Mouse (Mus musculus) gonadal fat pad, adult 2 months (tissue): Measurements from ENCODE around the gene Tomm70a. TPM values are rescaled to one million over a fixed set of nuclear protein-coding genes. Genes with fewer than 3 reads are reported as not detected.
"Not testable (repeated sequence)": the region's sequence is repeated elsewhere in the genome, so short reads cannot be mapped to it uniquely, and the experiment has no call there.

Source experiments
- DNase-seq: peaks from one replicate; pipeline ENCODE4 v3.0.0-alpha.2; 2012; ENCODE audit warnings: low read depth
- polyA plus RNA-seq: library from polyadenylated mRNA; depleted of rRNA; stranded (reverse); fragments of >200 nt; gene quantifications from 2 replicates; pipeline ENCODE4 v1.2.3, GENCODE M21; 2012

The Tomm70a gene
- polyA plus RNA-seq, 1 experiment, result 13.0 TPM

GRCm38 (mm10) chr16:57144741-57145140, 23.2 kb downstream of the Tomm70a start:
- DNase-seq, result no peak

- DNase-seq, result no peak
Measured at GRCm38 (mm10) chr16:57151437-57151836, 29.9 kb downstream of the Tomm70a start.

DNA sequence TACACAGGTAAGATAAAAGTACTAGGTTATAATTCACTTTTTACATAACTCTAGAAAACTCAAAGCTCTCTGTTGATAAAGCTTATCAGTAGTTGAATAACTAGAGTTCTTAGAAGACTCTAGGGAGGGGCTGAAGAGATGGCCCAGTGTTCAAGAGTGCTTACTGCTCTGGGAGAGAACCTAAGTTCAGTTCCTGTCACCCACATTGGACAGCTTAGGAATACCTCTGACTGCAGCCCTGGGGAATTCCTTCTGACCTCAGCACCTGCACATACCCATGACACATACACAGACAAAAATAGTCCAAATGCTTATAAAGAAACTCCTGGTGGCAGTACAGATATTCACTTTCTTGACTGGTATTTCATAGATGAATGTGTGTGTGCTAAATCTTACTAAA, 34.4 kb downstream of the Tomm70a start:
- DNase-seq, result no peak

DNA sequence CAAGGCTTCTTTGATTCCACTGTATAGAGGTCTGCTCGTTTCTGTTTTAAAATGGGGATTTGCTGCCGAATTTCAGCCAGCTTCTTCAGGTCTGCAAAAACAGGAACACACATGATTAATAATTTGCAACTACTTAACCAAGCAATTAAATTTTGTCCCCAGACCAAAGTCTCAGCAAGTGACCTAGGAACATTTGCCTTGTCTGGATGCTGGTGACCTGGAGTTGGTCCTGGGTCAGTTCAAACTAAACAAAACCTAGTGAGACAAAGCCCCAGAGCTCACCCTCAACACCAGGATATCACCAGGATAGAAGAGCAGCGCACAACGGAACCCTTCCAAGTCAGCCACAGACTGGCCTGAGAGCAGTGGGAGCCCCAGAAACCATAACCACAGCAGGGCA, 35.6 kb downstream of the Tomm70a start:
- no peak for DNase-seq

DNA sequence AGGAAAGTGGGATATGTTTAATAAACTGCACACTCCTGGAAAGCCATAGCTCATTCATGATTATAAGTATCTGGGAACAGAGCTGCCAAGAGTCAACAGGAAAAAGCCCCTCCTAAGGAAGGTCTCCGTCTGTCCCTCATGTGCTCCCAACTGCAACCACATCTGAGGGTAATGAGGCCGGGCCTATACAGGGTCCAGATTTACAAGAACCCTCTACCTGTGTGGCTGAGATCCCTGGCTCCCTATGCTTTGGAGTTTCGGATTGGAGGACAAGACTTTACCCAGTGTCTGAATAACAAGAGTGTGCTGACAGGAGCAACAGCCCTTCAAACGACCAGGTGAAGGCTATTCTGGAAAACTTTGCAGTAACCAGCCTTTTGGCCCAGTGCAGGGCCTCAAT, 36.2 kb downstream of the Tomm70a start:
- DNase-seq, result no peak

DNA sequence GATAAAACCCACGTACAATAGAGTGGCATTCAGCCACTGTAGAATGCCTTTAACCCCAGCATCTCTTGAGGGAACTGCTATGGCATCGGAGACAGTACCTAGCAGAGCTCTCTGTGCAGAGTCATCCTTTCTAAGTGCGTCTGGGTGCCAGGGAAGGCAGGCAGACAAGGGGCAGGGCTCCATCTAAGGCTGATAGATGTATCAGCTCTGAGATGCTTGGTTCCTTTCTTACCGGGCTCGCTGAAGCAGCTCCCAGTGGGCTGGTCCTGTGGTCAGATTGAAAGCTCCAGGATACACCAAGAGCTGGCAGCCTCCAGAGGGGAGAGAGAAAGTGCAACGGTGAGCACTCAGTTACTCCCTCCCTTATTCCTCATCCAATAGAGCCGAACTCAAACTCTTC, 38.3 kb downstream of the Tomm70a start:
- DNase-seq, result no peak

- no peak for DNase-seq
Measured at GRCm38 (mm10) chr16:57162841-57163240, 41.3 kb downstream of the Tomm70a start.

DNA sequence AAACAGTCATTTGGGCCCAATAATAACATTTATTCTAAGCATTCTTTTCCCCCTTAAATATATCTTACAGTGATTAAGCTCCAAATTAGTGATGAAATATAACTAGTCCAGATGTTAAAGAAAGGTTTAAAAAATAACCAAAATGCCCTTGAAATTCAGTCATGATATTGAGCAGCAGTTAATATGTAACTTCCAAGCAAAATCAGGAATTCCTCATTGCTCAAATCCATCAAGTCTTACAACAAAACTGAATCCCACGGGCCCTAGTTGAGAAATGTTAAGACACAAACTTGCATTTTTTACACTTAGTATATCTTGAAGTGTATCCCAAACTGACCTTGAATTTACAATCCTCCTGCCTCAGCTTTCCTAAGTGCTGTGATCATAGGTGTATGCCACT, 42.2 kb downstream of the Tomm70a start:
- no peak for DNase-seq

DNA sequence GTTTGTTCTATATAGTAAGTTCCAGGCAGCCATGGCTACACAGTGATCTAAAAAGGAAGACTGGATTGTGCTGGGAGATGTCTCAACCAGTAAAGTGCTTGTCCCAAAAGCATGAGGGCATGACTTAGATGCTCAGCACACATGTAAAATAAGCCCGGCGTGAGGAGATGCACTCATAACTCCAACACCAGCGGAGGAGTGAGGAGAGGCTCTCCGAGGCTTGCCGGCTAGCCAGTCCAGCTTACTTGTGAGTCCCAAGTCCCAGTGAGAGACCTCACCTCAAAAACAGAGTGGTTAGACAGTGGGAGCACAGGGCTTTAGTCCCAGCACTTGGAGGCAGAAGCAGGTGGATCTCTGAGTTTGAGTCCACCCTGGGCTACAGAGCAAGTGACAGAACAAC, 43.7 kb downstream of the Tomm70a start:
- no peak for DNase-seq

GRCm38 (mm10) chr16:57166086-57166485, 44.6 kb downstream of the Tomm70a start:
- DNase-seq, result no peak

- no peak for DNase-seq
Measured at GRCm38 (mm10) chr16:57166611-57167513, 45.4 kb downstream of the Tomm70a start, which contains the start of gene Nit2. Nit2 (minus strand) TSS chr16:57167341.

DNA sequence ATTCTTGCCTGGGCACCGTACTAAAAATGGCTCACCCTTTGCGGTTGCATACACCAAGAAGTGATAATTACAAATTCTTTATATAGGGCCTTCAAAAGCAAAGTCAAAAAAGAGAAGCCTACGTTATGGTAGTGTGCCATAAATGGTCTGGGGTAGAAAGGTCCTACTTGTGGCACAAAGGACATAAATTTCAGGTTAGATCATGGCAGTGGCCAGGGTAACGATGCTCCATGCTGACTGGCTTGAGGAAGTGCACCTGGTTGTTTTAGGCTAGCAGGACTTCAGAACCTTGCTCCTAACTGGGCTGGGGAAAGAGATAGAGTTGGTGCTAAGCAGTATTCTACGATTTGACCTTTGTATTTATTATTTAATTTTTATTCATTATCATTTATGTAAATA, 46.0 kb downstream of the Tomm70a start:
- no peak for DNase-seq

- DNase-seq, result no peak
Measured at GRCm38 (mm10) chr16:57168236-57168635, 46.7 kb downstream of the Tomm70a start.

DNA sequence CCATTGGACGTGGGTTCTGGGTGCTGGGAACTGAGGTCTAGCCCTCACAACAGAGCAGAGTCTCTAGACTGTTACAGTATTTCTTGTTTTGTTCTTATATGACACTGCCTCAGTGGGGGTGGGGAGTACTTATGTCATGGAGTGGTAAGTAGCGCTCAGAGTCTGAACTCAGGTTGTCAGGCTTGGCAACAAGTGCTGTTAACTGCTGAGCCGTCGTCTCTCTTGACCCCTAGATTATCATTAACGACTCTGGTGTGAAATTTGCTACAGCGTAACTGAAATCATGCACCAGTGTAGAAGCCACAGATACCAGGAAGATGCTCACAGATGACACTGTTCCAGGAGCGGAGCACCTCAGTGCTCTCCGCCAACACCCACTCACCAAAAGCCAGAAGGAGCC, 49.7 kb downstream of the Tomm70a start:
- DNase-seq, result no peak

- no peak for DNase-seq
Measured at GRCm38 (mm10) chr16:57171570-57171969, 50.1 kb downstream of the Tomm70a start.

- not testable (repeated sequence) for DNase-seq
Measured at GRCm38 (mm10) chr16:57174480-57174879, 53.0 kb downstream of the Tomm70a start.

DNA sequence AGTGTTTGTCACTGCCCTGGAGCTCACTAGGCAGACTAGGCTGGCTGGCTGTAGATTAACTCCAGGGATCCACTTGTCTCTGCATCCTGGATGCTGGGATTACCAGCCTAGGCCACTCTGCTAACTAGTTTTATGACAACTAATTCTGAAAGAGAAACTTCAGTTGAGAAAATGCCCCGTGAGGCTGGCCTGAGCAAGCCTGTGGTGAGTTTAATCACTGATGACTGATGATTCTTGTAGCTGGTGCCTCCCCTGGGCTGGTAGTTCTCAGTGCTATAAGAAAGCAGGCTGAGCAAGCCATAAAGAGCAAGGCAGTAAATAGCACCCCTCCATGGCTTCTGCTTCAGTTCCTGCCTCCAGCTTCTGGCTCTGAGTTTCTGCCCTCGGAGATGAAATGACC, 54.2 kb downstream of the Tomm70a start:
- no peak for DNase-seq

- DNase-seq, result no peak
Measured at GRCm38 (mm10) chr16:57176276-57176675, 54.8 kb downstream of the Tomm70a start.

GRCm38 (mm10) chr16:57177254-57177653, 55.8 kb downstream of the Tomm70a start:
- no peak for DNase-seq

- no peak for DNase-seq
Measured at GRCm38 (mm10) chr16:57177664-57178063, 56.2 kb downstream of the Tomm70a start.

GRCm38 (mm10) chr16:57181180-57181579, 59.7 kb downstream of the Tomm70a start:
- no peak for DNase-seq

GRCm38 (mm10) chr16:57182037-57182436, 60.5 kb downstream of the Tomm70a start:
- no peak for DNase-seq

GRCm38 (mm10) chr16:57186618-57187017, 65.1 kb downstream of the Tomm70a start:
- DNase-seq, result no peak

- no peak for DNase-seq
Measured at GRCm38 (mm10) chr16:57189493-57189892, 68.0 kb downstream of the Tomm70a start.
